Mouse (Mus musculus) C2C12 (cell line): ENCODE measurements around the gene Gm11541.

Experiments
- CTCF ChIP-seq: IDR thresholded peaks from one replicate; pipeline ENCODE4 v1.5.1; 2011; ENCODE audit not compliant: control insufficient read depth, insufficient read depth, insufficient read length
- MAX ChIP-seq: IDR thresholded peaks from one replicate; pipeline ENCODE4 v1.6.1; 2011; ENCODE audit warnings: mild to moderate bottlenecking, control low read depth
- MYOD1 ChIP-seq: IDR thresholded peaks from one replicate; pipeline ENCODE4 v1.6.1; 2011; ENCODE audit warnings: low read depth; ENCODE audit not compliant: control insufficient read depth, insufficient read length
- USF1 ChIP-seq: IDR thresholded peaks from one replicate; pipeline ENCODE4 v1.6.1; 2011; ENCODE audit warnings: low read depth, mild to moderate bottlenecking, control low read depth, moderate library complexity

GRCm38 (mm10) chr11:94676754-94677606, 27.3 kb downstream of the Gm11541 start, which contains the start of gene Xylt2:
- TF ChIP-seq CTCF (no peak), USF1 (no peak), MAX (no peak), MYOD1 (no peak)
